Mouse (Mus musculus) kidney, adult 18-20 months (tissue): ENCODE results near the gene Tmem56.

Experiments
- DNase-seq: peaks from one replicate; pipeline ENCODE4 v3.0.0; 2021

Tmem56 gene

GRCm38 (mm10) chr3:121282998-121283397 lies at the start of gene Tmem56:
Tmem56 (minus strand) TSS chr3:121283098.
- DNase-seq: no peak

- DNase-seq: no peak
These were observed 47.3 kb upstream of the Tmem56 start for GRCm38 (mm10) chr3:121330244-121330646.

DNA sequence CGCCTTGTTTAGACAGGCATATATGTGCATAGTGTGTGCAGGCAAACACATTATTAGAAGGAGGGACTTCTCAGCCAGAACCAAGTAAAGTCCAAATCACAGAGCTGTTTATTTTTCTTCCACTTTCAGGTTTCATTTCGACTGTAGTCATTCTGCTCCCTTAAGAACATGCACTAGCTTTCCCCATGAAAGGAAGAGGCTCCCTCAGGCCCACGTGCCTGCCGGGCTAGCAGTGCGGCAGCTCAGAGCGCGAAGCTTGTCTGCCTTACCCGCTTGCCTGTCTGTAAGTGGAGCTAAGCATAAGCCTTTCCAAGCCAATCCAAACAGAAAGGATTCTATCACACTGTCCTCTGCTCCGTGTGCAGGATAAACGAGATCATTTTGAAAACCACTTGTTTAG lies 46.7 kb upstream of the Tmem56 start:
- DNase-seq: no peak

GRCm38 (mm10) chr3:121327406-121327805 lies 44.5 kb upstream of the Tmem56 start:
- no peak for DNase-seq

GRCm38 (mm10) chr3:121323371-121323770 lies 40.5 kb upstream of the Tmem56 start:
- no peak for DNase-seq

GRCm38 (mm10) chr3:121320896-121321295 lies 38.0 kb upstream of the Tmem56 start:
- DNase-seq: no peak

- no peak for DNase-seq
These were observed 37.0 kb upstream of the Tmem56 start for GRCm38 (mm10) chr3:121319906-121320305.

- DNase-seq: no peak
These were observed 32.6 kb upstream of the Tmem56 start for GRCm38 (mm10) chr3:121315498-121315897.

DNA sequence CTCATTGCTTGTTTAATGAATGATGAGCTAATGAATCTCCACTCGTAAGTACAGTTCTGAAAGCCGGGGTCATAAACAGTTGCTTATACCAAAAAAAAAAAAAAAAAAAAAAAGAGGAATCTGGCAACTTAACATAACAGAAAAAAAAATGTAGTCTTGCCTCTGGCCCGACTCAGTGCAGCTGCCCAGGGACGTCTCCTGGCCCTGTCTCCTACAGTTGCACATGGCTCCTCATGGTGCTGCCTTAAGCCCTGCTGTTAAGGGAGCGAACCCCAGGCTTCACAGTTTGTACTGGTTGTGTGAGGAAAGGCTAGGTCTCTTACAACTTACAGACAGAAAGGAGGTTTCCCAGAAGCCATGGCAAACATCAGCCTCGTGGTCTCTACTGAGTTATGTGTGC lies 31.3 kb upstream of the Tmem56 start:
- no peak for DNase-seq

GRCm38 (mm10) chr3:121312979-121313378 lies 30.1 kb upstream of the Tmem56 start:
- DNase-seq: no peak

GRCm38 (mm10) chr3:121312426-121312825 lies 29.5 kb upstream of the Tmem56 start:
- DNase-seq: no peak

DNA sequence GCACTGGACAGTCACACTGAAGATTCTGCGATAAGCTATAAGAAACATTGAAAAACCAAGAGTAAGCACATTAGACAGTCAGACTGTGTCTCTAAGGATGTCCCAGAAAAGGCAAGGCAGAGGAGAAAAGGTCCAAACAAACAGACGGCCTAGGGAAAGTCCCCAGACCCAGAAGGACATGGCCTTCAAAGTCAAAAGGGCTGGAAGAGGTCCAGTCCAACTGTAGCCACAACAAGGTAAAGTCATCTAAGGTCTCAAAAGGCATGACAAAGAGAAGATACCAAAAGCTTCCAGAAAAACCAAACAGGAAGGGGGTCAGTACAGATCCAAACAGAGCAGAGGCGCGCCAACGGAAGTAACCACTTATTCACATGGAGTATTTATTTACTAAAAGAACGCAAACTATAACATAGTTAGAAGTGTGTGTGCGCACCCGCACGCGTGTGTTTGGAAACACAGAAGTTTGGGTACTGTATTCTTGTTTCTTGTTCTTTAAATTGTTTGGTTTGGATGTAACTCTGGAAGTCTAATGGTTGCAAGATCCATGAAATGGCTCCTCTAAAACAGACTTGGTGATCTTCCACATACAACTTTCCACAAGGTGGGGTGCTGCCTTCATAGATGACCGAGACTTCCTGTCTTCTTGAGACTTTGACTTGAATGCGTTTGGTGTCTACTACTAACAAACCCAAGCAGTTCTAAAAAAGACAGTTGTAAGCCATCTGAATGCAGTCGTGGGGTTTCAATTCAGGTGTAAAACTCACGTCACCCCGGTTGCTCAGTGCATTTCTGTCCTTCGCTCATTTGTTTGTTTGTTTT lies 27.2 kb upstream of the Tmem56 start:
- no peak for DNase-seq

DNA sequence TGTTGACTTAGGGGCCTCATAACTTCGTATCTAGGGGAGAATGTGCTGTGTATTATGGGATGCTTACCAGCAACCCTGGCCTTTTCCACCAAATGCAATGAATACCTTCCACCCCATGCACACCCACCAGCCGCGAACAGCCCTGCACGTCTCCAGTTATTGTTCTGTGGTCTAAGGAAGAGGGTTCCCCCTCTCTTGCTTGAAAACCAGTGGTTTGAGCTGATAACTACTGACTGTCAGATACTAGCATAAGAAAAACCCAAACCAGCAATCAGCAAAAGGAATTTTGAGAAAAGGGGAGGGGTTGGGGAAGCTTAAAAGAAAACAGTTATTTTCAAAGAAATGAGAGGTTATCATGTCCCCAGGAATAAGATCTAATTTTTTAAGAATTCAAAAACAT lies 26.5 kb upstream of the Tmem56 start:
- no peak for DNase-seq

- DNase-seq: no peak
These were observed 26.0 kb upstream of the Tmem56 start for GRCm38 (mm10) chr3:121308935-121309334.

DNA sequence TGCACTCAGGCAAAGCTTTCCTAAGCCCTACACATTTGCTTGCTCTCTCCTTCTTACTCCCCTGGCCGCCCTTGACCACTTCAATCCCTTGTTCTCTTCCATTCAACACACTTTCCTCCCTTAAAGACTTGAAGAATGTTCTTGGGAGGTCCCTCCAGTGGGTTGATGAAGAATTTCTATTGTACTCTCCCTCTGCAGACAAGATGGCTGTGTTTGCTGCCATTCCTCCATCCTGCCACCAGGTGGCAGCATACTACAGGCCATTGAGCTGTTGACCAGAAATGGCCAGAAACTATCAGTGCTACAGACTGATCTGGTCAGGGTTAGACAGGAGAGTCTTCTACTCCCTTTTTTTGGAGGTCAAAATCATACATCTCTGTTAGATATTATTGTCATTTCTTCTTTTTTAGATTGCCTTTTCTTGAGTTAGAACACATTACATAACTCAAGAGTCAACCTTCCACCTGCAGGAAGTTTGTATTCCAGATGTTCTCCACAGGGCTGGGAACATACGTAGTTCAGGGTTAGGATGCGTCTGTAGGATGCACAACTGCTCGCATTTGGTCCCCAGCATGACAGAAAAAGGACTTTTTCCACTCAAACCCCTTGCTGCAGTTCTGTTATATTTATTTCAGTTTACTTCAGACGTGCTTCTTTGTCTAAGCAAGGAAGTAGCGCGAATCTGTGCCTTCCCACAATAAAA lies 24.8 kb upstream of the Tmem56 start:
- DNase-seq: peak; percentile 80

DNA sequence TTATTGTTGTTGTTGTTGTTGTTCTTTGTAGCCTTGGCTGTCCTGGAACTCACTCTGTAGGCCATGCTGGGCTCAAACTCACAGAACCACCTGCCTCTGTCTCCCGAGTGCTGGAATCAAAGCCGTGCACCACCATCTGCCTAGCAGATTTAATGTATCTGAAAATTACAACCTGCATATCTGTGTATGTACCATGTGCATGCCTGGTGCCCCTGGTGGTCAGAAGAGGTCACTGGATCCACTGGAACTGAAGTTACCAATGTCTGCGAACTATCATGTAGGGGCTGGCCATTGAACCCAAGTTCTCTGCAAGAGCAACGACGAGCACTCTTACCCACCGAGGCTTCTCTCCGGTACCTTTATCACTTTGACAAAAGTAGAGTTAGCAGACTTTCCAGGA lies 23.7 kb upstream of the Tmem56 start:
- DNase-seq: no peak

- DNase-seq: no peak
These were observed 11.3 kb upstream of the Tmem56 start for GRCm38 (mm10) chr3:121294200-121294599.

- peak; percentile 98 for DNase-seq
These were observed 8.8 kb upstream of the Tmem56 start, which contains the start of gene Alg14 for GRCm38 (mm10) chr3:121291560-121292258. Alg14 (plus strand) TSS chr3:121291773.

GRCm38 (mm10) chr3:121291225-121291559 lies 8.3 kb upstream of the Tmem56 start:
- DNase-seq: no peak

DNA sequence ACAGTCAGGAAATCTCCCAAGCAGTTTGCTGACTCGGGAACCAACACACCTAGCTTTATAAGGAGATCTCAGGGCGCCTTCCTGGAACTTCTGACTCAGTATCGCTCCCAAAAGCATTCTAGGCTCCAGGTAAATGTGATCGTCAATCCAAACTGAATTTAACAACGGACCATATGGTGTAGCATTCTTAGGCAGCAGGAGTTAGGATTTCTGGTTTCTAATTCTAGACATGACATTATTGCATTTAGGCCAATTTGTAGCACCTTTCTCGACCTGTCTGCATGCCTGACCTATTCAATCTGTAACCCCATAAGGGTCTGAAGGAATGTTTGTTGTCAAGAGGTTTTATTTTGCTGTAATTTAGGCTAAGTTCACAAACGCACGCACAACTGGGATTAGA lies 7.8 kb upstream of the Tmem56 start:
- no peak for DNase-seq

- DNase-seq: no peak
These were observed 4.3 kb upstream of the Tmem56 start for GRCm38 (mm10) chr3:121287151-121287550.

DNA sequence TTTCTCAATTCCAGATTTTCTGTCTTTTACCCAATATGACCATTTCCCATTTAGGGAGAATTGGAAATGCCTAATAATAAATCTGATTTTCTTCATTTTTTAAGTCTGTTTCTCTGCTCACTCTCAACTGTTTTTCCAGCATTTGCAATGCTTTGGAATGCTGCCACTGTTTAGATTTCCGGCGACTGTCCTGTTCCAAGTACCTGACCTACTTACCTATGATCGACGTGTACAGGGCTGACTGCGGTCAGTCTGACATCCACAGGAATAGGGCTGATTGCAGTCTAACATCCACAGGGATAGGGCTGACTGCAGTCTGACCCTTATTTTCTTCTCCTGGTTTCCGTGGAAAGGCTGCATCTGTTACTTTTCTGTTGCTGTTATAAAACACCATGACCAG lies 2.3 kb upstream of the Tmem56 start:
- DNase-seq: no peak

DNA sequence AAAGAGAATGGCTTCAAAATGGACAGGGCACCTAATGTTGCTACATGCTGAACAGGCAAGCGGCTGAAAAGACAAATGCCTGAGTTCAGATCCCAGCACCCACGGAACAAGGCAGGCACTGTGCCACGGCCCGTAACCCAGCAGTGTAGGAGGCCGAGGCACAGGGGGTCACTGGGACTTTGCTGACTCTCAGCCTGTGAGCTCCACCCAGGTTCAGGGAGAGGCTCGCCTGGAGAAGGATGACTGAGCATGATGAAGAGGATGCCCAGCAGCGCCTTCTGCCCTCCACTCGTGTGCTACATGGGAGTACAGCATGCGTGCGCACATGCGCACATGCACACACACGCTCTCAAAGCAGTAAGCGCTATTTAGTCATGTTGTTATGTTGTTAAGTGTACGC lies 3.2 kb downstream of the Tmem56 start:
- DNase-seq: no peak

GRCm38 (mm10) chr3:121277557-121277956 lies 5.3 kb downstream of the Tmem56 start:
- no peak for DNase-seq
